Mouse (Mus musculus) lung, adult 2 months (tissue): ENCODE data around the gene Chuk.

Experiments
- CTCF ChIP-seq: fragments of 200-500 bp; IDR thresholded peaks from 2 replicates; pipeline ENCODE4 v1.5.1; 2011; ENCODE audit warnings: mild to moderate bottlenecking, low read length, control low read depth; ENCODE audit not compliant: insufficient read depth
- POLR2A ChIP-seq: fragments of 200-500 bp; IDR thresholded peaks from 2 replicates; pipeline ENCODE4 v1.6.1; 2011; ENCODE audit warnings: low read depth, mild to moderate bottlenecking, control low read depth, low read length, borderline replicate concordance; ENCODE audit errors: extremely low read depth

DNA sequence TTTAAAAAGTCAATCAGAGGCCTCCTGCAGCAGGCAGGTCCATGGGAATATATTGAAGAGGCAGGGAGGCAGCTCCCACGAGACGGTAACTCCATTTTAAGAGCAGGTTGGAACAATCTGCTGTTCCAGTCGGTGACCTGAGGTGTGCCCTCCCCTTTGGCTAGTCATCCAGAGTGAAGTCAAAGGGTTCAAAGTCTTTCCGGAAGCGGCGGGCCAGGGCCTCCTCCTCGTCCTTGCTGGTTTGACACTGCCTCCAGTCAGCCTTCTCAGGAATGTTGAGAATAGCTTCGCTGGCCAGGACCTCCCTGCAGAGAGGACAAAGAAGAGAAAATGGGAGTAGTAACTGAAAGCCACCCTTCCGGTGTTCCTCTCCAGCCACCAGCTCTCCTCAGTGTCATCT is 3.1 kb upstream of the Chuk start:
- TF ChIP-seq CTCF (no peak), POLR2A (no peak)
